ENCODE assay signal across 8 mouse cellular contexts in the genomic region with DNA sequence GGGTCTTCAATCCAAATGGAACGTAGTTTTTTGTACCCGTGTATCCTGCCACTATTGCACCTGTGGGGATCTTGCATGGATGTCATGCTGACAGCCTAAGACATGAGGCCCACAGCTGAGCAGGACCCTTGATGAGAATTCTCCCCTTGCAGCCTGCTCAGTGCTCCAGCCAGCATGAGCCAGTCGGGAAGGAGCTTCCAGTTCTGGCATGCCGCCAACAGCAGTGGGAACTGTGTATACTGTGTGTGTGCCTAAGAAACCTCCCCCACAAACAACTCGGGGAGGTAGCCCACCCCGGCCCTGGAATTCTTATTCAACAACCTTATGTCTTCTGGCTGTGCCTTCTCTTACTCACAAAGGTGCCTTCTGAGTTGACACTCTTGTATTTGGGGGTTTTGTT. TPM values are rescaled to one million over a fixed set of nuclear protein-coding genes. Genes with fewer than 3 reads are reported as not detected.
A peak's percentile ranks its signal among the peaks of the same experiment; 100 is the strongest.
DNase-seq lines count a peak whose midpoint lies in the region; ATAC-seq lines count a peak whose summit lies in the region.

No protein-coding gene starts in this region.

- H3K4me2 ChIP-seq in forebrain, embryonic 14.5 days (ENCODE audit: low read length) = no peak overlapping the region

- ATAC-seq in forebrain, embryonic 14.5 days = peak; percentile 79

- no peaks in the 10 kb centered on the region for H3K27me3 ChIP-seq in forebrain, embryonic 14.5 days (replicated peaks; ENCODE audit: control insufficient read depth, insufficient read depth, low read length)
- H3K27me3 ChIP-seq in forebrain, embryonic 10.5 days (ENCODE audit: poor library complexity, severe bottlenecking) = no peaks in the 10 kb centered on the region

- H3K36me3 ChIP-seq in forebrain, embryonic 14.5 days (ENCODE audit: control insufficient read depth, insufficient read depth, low read length) = peaks cover 16% of the 10 kb centered on the region
- peaks cover 25% of the 10 kb centered on the region for H3K36me3 ChIP-seq in forebrain, embryonic 10.5 days (replicated peaks)

- no peaks in the 10 kb centered on the region for H3K9me3 ChIP-seq in forebrain, embryonic 14.5 days (replicated peaks; ENCODE audit: control insufficient read depth, low read length)
- H3K9me3 ChIP-seq in forebrain, embryonic 10.5 days = no peaks in the 10 kb centered on the region

- no peak overlapping the region for H3K27ac ChIP-seq in forebrain, embryonic 14.5 days (ENCODE audit: low read depth, low read length)
- H3K27ac ChIP-seq in forebrain, embryonic 10.5 days = no peak overlapping the region

- no peak overlapping the region for H3K4me3 ChIP-seq in forebrain, embryonic 14.5 days (ENCODE audit: low read depth, low read length)
- H3K4me3 ChIP-seq in forebrain, embryonic 10.5 days = no peak overlapping the region

- no peaks in the 10 kb centered on the region for H3K4me1 ChIP-seq in forebrain, embryonic 14.5 days (ENCODE audit: control insufficient read depth, insufficient read depth, low read length)
- H3K4me1 ChIP-seq in forebrain, embryonic 10.5 days = peaks cover 3% of the 10 kb centered on the region; the same call in 1 of the 2 replicates

- WGBS in forebrain, embryonic 14.5 days = 48% methylated on average over 6 of the region's 6 CpGs
- 92% methylated on average over 6 of the region's 6 CpGs for WGBS in forebrain, embryonic 10.5 days

- DNase-seq in forebrain, embryonic 14.5 days (ENCODE audit: low spot score) = peak; percentile 77
- DNase-seq in forebrain, embryonic 10.5 days (ENCODE audit: extremely low spot score, low spot score) = no peak
- DNase-seq in kidney, postnatal 4 days = peak; percentile 51
- no peak for DNase-seq in kidney, adult 8-10 months
- DNase-seq in right cerebral cortex, postnatal 4 days = peak; percentile 55
- no peak for DNase-seq in right cerebral cortex, postnatal 36 days (ENCODE audit: low spot score in 2 of 2)
- DNase-seq in T-cell, adult 2 months (ENCODE audit: low spot score) = no peak
- DNase-seq in spleen, postnatal 14 days (ENCODE audit: low spot score in 2 of 2) = no peak

- no peak overlapping the region for H3K9ac ChIP-seq in forebrain, embryonic 14.5 days (ENCODE audit: low read length)

RNA-seq across cellular contexts. Expression of a gene that starts 20.4 kb away (rescaled TPM):
- 16.5 and 23.1 TPM in 2 replicates for polyA plus RNA-seq in forebrain, embryonic 14.5 days (2014; fragmentation: Nextera tagmentation; extraction: Ambion mirVana)
- polyA plus RNA-seq in forebrain, embryonic 10.5 days (2016; fragmentation: Nextera tagmentation; extraction: Ambion mirVana) = 29.5 and 33.5 TPM in 2 replicates

RNA-seq across cellular contexts. Expression of a gene that starts 21.7 kb away (rescaled TPM):
- 37.4 and 40.3 TPM in 2 replicates for polyA plus RNA-seq in forebrain, embryonic 14.5 days (2014; fragmentation: Nextera tagmentation; extraction: Ambion mirVana)
- polyA plus RNA-seq in forebrain, embryonic 10.5 days (2016; fragmentation: Nextera tagmentation; extraction: Ambion mirVana) = 53.5 and 54.8 TPM in 2 replicates

RNA-seq across cellular contexts. Expression of a gene that starts 43.4 kb away (rescaled TPM):
- 5.9 and 7.0 TPM in 2 replicates for polyA plus RNA-seq in forebrain, embryonic 14.5 days (2014; fragmentation: Nextera tagmentation; extraction: Ambion mirVana)
- polyA plus RNA-seq in forebrain, embryonic 10.5 days (2016; fragmentation: Nextera tagmentation; extraction: Ambion mirVana) = 1.5 and 1.6 TPM in 2 replicates

RNA-seq across cellular contexts. Expression of a gene that starts 43.8 kb away (rescaled TPM):
- 23.0 and 31.6 TPM in 2 replicates for polyA plus RNA-seq in forebrain, embryonic 14.5 days (2014; fragmentation: Nextera tagmentation; extraction: Ambion mirVana)
- 18.0 TPM in 2 replicates for polyA plus RNA-seq in forebrain, embryonic 10.5 days (2016; fragmentation: Nextera tagmentation; extraction: Ambion mirVana)

RNA-seq across cellular contexts. Expression of a gene that starts 57.8 kb away (rescaled TPM):
- polyA plus RNA-seq in forebrain, embryonic 14.5 days (2014; fragmentation: Nextera tagmentation; extraction: Ambion mirVana) = 111 and 115 TPM in 2 replicates
- polyA plus RNA-seq in forebrain, embryonic 10.5 days (2016; fragmentation: Nextera tagmentation; extraction: Ambion mirVana) = 129 and 130 TPM in 2 replicates

Comparison
In these comparisons a context has a peak if more than half of its experiments do, and no peak if none do; other contexts are left out.
1. DNase-seq: peak in forebrain, embryonic 14.5 days (single experiment), kidney, postnatal 4 days (2 of 2) and right cerebral cortex, postnatal 4 days (single experiment); none in forebrain, embryonic 10.5 days (single experiment), kidney, adult 8-10 months (0 of 2), right cerebral cortex, postnatal 36 days (0 of 2), T-cell, adult 2 months (single experiment) and spleen, postnatal 14 days (0 of 2).